Mouse (Mus musculus): ENCODE results near the gene Cars2. TPM values are rescaled to one million over a fixed set of nuclear protein-coding genes. Genes with fewer than 3 reads are reported as not detected.
"Not testable (repeated sequence)": the region's sequence is repeated elsewhere in the genome, so short reads cannot be mapped to it uniquely, and the experiment has no call there.

Cars2 gene
- total RNA-seq, 2 experiments from 2014 or later: 45.9 to 46.1 TPM

DNA sequence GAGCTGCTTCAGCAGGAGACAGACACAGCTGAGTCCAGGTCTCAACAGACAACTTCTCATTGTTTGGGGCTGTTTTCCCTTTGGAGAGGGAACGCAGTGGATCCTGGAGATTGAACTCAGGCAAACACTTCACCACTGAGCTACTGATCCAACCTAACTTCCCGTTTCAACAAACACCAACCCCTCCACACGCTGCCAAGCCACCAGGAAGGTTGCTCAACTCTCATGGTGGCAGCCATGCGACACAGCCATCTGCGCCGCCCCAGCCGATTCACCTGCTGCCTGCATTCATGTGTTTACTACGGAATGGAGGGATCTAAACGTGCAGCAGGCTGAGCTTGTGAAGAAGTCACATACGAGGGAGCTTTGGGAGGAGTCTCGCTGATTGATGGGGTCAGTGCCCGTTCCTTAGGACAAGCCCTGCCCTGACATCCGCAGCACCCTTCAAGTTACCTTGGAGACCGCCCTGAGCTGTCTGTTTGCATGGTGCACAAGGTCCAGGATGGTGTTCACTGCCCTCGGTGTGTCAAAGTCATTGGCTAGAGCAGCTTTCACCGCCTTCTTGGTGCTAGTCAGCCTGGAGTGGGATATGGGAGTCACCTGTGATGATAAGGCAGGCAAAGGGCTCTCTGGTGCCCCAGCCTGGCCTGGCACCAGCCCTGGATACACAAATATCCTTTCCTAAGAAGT, 33.1 kb downstream of the Cars2 start:
- no peak for DNase-seq
- intact Hi-C loops (cut with DNase I): no loop called here

DNA sequence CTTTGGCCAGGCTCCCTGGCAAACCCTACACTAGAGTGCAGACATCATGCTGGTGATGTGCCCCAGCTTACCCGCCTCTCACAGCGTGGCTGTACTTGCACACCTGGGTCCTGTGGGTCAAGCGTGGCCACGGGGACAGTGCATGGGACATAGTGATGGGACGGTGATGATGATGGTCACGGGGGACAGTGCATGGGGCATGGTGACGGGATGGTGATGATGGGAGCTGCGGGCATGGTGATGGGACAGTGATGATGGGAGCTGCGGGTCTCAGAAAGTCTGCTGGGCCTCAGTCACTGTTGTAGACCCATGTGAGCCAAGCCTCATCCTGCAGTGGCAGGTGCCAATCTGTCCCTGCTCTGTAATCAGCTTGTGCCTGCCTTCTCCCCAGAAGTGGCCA, 34.3 kb downstream of the Cars2 start:
- intact Hi-C loops (cut with DNase I): no loop called here
- DNase-seq: no peak

DNA sequence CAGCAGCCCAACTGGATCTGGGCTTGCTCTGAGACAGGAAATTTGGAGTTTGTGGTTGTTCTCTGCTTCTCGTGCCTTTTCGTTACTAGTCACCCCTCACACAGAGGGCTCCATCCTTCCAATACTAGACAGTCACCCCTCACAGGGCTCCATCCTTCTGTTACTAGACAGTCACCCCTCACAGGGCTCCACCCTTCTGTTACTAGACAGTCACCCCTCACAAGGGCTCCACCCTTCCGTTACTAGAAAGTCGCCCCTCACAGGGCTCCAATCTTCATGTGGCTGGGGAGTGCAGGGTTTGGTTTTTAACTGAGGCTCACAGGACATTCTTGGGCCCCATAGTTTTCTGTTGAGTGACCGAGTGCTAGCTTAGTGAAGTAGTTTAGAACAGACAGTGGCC, 37.3 kb downstream of the Cars2 start:
- intact Hi-C loops (cut with DNase I): no loop called here
- no peak for DNase-seq

DNA sequence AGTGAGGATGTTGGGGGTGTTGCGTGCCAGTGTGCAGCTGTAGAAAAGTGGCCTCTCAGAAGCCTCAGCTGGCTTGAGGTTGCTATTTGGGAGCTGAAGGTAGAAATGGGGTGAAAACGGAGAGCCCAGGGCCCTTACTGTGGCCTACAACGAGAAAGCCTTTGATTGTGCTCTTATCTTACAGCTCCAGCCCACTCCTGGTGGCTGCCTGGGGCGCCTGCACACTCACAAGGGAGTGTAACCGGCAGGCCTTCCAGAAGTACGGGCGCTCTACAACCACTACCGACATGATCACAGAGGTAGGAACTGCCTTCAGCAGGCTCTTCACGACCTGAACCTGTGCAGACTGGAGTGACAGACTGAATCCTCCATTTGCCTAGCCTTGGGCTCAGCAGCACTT, 37.9 kb downstream of the Cars2 start:
- no peak for DNase-seq
- intact Hi-C loops (cut with DNase I): no loop called here

DNA sequence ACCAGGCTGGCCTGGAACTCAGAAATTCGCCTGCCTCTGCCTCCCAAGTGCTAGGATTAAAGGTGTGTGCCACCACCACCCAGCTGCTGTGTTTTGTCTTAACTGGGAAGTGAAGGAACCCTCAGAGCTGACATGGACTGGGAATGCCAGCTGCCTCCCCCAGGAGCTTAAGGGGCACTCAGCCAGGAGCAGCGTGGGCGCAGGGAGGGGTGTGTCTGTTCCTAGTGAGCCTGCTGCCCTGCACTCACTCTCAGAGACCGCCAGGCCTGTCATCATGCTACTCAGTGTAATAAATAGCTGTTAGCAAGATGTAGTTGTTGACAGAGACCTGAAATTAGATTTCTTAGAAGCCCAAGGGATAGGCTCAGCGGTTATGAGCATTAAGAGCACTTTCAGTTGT, 39.6 kb downstream of the Cars2 start:
- no peak for DNase-seq
- intact Hi-C loops (cut with DNase I): no loop called here

GRCm38 (mm10) chr8:11508880-11509279, 41.7 kb downstream of the Cars2 start:
- intact Hi-C loops (cut with DNase I): no loop called here
- DNase-seq: no peak

DNA sequence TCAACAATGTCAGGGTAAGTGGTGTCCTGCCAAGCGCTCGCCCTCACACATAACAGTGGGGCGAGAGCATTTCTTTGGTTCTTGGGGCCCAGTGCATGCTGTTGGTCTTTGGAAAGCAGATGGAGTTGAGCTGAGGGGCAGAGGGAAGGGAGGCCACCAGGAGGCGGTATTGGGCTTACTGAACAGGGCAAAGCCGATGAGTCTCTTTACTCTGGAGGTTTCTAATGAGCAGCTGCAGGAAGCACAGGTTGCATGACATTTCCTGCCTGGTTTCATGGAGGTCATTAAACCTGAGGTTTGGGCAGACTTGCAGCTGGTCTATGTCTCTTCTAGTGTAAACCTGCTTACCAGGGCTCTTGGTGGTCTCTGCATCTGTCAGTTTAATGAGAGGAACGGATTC, 43.8 kb downstream of the Cars2 start:
- intact Hi-C loops (cut with DNase I): loop anchor here (2.0 kb wide), 2 partner anchors 96 to 194 kb away; partner anchors contain the start of gene 1700016D06Rik
- peak; percentile 30 to 58 for DNase-seq

- intact Hi-C loops (cut with DNase I): loop anchor here (2.0 kb wide), 2 partner anchors 97 to 195 kb away; partner anchors contain the start of gene 1700016D06Rik
- DNase-seq: no peak
Observed at GRCm38 (mm10) chr8:11506074-11506473, 44.5 kb downstream of the Cars2 start.

- no peak for DNase-seq
- intact Hi-C loops (cut with DNase I): no loop called here
Observed at GRCm38 (mm10) chr8:11503476-11504232, 46.9 kb downstream of the Cars2 start.

DNA sequence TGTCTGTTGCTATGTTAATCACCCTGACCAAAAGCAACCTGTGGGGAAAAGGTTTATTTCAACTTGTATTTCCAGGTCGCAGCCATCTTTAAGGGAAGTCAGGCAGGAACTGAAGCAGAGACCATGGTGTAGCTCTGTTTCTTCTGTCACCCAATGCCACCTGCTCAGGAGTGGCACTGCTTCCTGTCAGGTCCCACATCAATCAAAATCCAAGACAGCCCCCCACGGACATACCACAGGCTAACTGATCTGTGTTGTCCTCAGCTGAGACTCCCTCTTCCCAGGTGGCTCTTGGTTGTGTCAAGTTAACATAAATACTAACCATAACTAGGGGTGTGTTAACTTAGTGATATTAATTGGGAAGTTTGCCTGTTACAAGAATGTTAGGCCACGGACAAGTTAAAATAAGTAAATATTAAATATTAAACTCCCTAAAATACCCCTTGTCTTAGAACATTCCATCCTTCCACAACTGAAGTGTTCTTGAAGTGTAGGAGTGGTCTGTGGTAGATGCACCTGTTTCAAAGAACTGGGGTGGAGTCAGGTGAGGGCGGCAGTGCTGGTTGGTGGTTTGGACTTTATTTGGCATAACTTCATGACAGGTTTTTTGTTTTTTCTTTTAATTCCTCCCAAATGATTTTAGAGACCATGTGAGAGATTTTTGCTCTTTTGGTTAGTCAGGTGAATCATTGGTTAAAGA, 51.6 kb downstream of the Cars2 start:
- DNase-seq: no peak
- intact Hi-C loops (cut with DNase I): no loop called here

DNA sequence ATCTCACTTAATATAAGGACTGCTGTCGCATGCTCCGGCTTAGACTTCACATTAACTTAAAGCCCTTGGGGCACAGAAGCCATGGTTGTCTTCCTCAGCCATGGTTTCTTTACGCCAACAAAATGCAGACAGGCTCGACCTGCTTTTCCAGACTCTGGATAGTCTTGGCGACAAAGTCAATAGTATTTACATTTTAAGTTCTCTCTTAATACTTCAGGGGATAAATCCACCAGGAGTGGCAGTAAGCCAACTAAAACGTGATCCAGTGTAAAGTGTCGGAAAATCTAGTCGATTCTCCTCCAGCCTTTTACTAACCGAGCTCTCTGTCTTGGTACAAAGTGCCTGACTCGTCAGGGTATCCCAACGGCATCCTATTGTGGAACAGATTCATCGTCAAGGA, 52.3 kb downstream of the Cars2 start:
- no peak for DNase-seq
- intact Hi-C loops (cut with DNase I): no loop called here

GRCm38 (mm10) chr8:11497017-11497990, 53.3 kb downstream of the Cars2 start, which contains the start of gene Naxd:
Naxd (plus strand) TSS chr8:11497506.
- peak; percentile 90 for DNase-seq
- intact Hi-C loops (cut with DNase I): loop anchor here (2.0 kb wide), 1 partner anchor 53 kb away; the partner anchor contains the start of gene Cars2

GRCm38 (mm10) chr8:11492340-11492739, 58.2 kb downstream of the Cars2 start:
- DNase-seq; intact Hi-C loops (cut with DNase I): not testable (repeated sequence)

DNA sequence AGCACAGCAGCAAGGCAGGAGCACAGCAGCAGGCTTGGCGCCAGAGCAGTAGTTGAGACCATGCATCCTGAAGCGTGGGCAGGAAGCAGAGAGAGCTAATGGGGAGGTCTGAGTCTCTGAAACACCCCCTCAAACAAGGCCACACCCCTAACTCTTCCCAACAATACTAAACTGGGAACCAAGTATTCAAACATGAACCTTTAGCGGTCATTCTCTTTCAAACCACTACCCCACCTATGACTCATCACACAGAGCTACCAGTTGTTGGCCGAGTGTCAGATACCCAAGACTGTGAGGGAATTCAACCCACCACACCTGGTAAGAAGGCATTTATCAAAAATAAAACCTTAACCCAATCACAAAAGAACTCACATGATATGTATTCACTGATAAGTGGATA, 63.4 kb downstream of the Cars2 start:
- intact Hi-C loops (cut with DNase I): loop anchor here (2.0 to 5.0 kb wide), 3 partner anchors 56 to 235 kb away; no protein-coding TSS in a partner anchor
- DNase-seq: no peak

GRCm38 (mm10) chr8:11486142-11486541, 64.4 kb downstream of the Cars2 start:
- DNase-seq: peak; percentile 80 to 83
- intact Hi-C loops (cut with DNase I): loop anchor here (1.0 to 5.0 kb wide), 5 partner anchors 17 to 234 kb away; no protein-coding TSS in a partner anchor

- intact Hi-C loops (cut with DNase I): no loop called here
- no peak for DNase-seq
Observed at GRCm38 (mm10) chr8:11482537-11482936, 68.0 kb downstream of the Cars2 start.

- DNase-seq: no peak
- intact Hi-C loops (cut with DNase I): no loop called here
Observed at GRCm38 (mm10) chr8:11481876-11482275, 68.7 kb downstream of the Cars2 start.

DNA sequence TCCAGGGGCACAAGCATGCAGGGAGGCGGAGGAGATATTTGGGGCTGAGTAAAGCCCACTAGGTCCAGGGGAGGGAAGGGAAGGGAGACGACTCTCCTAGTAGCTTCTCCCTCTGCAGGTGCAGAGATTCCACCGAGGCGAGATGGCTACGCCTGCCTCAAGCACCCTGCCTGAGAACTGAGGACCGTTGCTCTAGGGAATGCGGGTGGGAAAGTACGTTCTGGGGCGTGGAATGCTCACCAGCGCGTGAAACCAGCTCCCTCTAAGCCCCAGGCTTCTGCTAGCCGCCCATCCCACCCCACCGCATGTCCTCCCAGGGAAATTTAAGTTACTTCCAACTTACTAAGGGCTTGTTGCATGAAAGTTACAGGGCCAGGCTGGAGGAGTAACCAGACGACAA, 71.0 kb downstream of the Cars2 start:
- intact Hi-C loops (cut with DNase I): no loop called here
- no peak for DNase-seq

DNA sequence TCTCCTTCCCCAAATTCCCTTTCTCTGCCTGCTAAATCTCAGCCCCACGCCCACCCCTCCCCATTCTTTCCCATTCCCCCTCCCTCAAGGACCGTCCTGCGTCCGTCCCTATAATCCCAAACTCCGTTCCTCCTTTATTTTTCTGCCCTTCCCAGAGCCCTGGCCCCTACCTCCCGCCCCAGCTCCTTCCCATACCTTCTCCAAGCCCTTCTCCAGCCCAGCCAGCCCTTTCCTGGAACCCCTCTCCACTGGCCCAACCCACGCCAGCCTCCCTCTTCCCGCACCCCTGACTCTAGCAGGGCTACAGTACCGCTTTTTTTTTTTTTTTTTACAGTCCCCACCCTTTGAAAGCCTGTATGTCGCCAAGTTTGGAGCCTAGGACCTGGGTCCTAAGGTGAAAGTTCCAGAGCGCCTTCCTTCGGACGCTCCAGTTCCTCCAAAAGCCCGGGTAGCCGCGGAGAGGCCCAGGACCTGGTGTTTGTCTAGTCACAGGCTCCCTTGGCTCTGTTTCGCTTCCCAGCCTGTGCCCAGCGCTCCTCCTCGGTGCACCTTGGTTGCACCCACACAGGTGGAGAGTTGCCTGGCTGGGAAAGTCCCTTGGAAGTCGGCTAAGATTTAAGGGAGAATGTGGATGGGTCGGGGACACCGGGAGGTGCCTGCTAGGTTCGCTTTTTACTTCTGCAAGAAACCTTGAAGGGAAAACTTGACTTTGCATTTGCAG, 71.6 kb downstream of the Cars2 start:
- intact Hi-C loops (cut with DNase I): no loop called here
- no peak for DNase-seq
